Mouse (Mus musculus): Measurements from ENCODE around the gene Rasip1.

DNA sequence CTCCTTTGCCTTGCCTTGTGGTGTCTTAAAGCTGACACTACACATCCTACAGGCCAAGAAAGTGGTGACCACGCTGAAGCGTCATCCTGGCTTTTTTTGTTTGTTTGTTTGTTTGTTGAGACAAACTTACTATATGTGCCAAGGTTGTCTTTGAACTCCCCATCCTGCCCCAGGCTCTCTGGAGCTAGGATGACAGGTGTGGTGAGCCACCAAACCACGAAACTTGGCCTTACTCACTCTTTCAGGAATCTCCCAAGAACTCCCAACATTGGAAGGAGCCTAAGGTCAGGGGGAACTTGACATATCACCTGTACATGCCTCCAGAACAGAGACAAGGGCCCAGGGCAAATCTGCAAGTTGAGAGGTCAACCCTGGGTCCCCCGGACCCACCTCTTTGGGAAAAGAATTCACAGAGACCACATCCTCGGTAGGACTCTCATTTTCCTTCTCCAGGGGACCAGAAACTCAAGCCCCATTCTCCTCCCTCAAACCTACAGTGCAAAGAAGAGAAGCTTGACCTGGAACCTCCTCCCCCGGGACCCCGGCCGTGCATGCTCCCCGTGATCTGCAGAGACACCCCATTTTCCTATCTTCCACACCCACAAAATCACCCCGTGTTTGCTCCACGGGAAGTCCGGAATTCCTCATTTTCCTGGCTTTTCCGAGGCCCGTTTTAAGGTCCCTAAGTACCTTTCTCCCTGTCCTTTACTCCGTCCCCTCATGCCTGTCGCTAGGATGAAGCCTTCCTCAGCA lies 15.4 kb downstream of the Rasip1 start:
- TF ChIP-seq CTCF (conservative IDR thresholded peaks at IDR 0.05; ENCODE audit: low read length): no peak
- no peak for TF ChIP-seq POU5F1 (IDR thresholded peaks at IDR 0.05; ENCODE audit: borderline replicate concordance, low read length)
- no peak for TF ChIP-seq NANOG (IDR thresholded peaks at IDR 0.05; ENCODE audit: borderline replicate concordance, low read length)

Measured in E14TG2a.4 (cell line).